Mouse (Mus musculus): ENCODE measurements around the gene Btnl2. TPM values are rescaled to one million over a fixed set of nuclear protein-coding genes. Genes with fewer than 3 reads are reported as not detected.

Gene Btnl2
- 1 to 10 TPM; 3.3 to 3.8 TPM for total RNA-seq (2023)

DNA sequence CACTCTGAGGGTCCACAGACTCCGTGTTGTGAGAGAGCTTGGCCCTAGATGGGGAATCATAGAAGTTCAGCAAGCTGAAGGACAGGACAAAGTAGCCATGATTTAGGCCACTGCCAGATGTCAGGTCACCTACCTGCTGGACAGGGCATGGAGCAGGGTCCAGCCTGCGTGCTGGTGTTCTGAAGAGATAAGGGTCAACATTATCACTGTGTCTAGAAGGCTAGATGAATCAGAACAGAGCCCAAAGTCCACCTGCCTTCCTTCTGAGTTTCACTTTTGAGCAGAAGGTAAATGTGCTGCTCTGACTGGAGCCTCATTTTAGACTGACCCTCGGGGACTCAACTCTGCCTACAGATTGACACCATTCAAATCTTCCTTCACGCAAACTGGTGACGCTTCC lies at the start of gene Btnl2:
Gene Btnl2 (plus strand): TSS at position 284 of the 400 bp plus-strand sequence.

DNA sequence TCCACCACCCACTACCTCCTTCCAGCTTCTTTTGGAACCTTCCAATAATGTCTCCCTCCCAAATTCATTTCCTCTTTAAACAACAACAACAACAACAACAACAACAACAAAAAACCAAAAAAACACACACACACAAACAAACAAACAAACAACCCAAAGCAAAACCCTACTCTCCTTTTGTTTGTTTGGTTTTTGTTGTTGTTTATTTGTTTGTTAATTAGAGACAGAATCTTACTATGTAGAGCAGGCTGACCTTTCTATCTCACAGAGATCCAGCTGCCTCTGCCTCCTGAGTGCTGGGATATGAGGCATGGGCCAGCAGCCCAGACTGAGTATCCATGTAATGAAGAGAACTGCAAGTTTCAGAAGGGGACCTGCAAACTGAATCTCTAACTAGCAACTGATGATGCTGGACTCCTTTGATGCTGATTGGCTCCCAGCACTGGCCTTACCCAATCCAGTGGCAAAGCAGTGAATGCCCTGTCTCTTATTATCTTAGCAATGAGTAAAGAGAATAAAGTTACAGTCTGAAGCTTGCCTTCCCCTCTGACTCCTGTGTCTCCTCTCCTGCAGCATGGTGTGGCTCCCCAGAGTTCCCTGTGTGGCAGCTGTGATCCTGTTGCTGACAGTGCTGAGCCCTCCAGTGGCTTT lies 49.1 kb upstream of the Btnl2 start, which contains the start of gene H2-Eb1:
Gene H2-Eb1 (plus strand): TSS at position 488 of the 651 bp plus-strand sequence.

DNA sequence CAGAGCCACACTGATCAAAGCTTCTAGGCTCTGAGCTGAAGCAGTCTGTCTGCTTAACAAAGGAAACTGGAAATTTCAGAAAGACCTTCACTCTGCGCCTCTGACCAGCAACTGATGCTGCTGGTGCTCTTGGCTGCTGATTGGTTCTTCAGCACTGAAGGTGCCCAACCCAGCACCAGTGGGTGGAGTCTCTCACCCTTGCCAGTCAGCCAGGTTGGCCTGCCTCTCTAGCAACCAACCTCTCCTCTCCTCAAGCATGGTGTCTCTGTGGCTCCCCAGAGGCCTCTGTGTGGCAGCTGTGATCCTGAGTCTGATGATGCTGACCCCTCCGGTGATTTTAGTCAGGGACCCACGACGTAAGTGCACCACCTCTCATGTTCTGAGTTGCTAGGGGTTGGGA lies 29.2 kb upstream of the Btnl2 start, which contains the start of gene H2-Eb2:
Gene H2-Eb2 (plus strand): TSS at position 230 of the 400 bp plus-strand sequence.

DNA sequence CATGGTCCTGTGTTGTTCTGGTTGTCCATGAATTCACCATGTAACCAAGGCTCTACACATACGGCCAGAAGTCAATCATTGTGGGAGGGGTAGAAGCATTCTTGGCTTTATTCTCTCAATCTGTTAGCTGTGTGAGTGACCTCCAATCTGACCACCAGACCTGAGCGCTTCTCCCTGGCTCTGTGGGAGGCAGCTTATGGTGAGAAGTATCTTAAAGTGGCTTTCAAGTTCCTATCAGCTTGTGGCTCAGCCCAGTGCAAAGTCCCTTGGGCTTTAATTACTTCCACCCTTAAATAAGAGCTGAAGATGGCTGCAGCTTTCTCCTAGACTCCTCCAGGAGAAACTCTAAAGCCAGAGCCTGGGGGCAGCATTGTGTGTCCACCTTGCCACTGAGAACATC lies 22.2 kb downstream of the Btnl2 start, which contains the start of gene Btnl1:
Gene Btnl1 (plus strand): TSS at position 286 of the 400 bp plus-strand sequence.

DNA sequence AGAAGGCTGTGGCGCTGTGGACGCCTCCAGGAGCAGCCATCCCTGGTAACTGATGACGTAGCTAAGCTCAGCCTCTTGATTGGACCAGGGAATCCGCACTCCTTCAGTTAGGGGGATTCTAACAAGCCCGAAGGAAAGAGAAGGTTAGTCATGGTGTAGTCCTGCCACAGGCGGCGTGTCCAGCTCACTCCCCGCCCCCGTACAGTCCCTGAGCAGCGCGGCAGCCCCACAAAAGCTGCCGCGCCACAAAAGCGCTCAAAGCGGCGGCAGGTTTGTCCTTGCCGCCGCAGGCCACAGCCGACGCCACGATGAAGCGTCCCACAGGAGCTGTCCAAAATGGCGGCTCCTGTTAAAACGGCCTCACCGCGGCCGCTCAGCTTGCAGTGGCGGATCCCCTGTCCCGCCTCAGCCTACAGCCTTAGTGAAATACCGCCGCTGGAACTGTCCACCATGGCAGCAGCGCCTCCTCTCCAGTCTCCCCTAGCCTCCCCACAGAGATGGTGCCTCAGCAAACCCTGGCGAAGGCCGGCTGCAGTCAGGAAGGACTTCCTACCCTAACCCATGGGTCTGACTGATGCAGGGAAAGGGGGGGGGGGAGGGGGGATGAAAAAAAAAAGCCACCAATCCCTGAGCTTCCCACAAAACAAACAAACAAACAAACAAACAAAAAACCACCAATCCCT lies 44.2 kb downstream of the Btnl2 start, which contains the start of gene BC051142:
Gene BC051142 (plus strand): TSS at position 110 of the 683 bp plus-strand sequence.

Other genes starting within 250 kb of the Btnl2 start
- 100 to 1,000 TPM; 345 to 355 TPM for gene H2-DMa, start 235.3 kb upstream of the Btnl2 start, total RNA-seq (2023)
- gene Brd2, start 232.2 kb upstream of the Btnl2 start, total RNA-seq (2023), result 100 to 1,000 TPM; 367 to 380 TPM
- 10 to 100 TPM; 88.6 to 96.9 TPM for gene H2-DMb2, start 211.5 kb upstream of the Btnl2 start, total RNA-seq (2023)
- 100 to 1,000 TPM; 301 to 308 TPM for gene H2-DMb1, start 201.8 kb upstream of the Btnl2 start, total RNA-seq (2023)
- 10 to 100 TPM; 93.6 to 93.9 TPM for gene Tap1, start 167.3 kb upstream of the Btnl2 start, total RNA-seq (2023)
- 100 to 1,000 TPM in 1 of 2 experiments, 10 to 100 TPM in 1; 88.7 to 100 TPM for gene Psmb9, start 167.1 kb upstream of the Btnl2 start, total RNA-seq (2023)
- gene Psmb8, start 157.1 kb upstream of the Btnl2 start, total RNA-seq (2023), result 100 to 1,000 TPM; 199 to 211 TPM
- 10 to 100 TPM; 71.7 to 73.7 TPM for gene Tap2, start 151.3 kb upstream of the Btnl2 start, total RNA-seq (2023)
- gene H2-Ob, start 115.9 kb upstream of the Btnl2 start, total RNA-seq (2023), result 10 to 100 TPM; 17.9 to 22.0 TPM
- 1,000 to 10,000 TPM; 2,645 to 2,891 TPM for gene H2-Ab1, start 97.1 kb upstream of the Btnl2 start, total RNA-seq (2023)
- gene H2-Aa, start 67.0 kb upstream of the Btnl2 start, total RNA-seq (2023), result 1,000 to 10,000 TPM; 2,348 to 2,964 TPM
- 1,000 to 10,000 TPM; 1,510 to 1,965 TPM for gene H2-Eb1, start 49.0 kb upstream of the Btnl2 start, total RNA-seq (2023)
- 1 to 10 TPM; 2.3 TPM for gene H2-Eb2, start 29.2 kb upstream of the Btnl2 start, total RNA-seq (2023)
- under 1 TPM; 0.45 to 0.58 TPM for gene Btnl1, start 22.3 kb downstream of the Btnl2 start, total RNA-seq (2023)
- 1 to 10 TPM in 1 of 2 experiments, not detected in 1; 1.3 TPM for gene BC051142, start 44.0 kb downstream of the Btnl2 start, total RNA-seq (2023)
- gene Btnl4, start 122.5 kb downstream of the Btnl2 start, total RNA-seq (2023), result 1 to 10 TPM; 2.7 to 3.6 TPM
- gene Btnl6, start 162.5 kb downstream of the Btnl2 start, total RNA-seq (2023), result 1 to 10 TPM; 2.4 to 2.8 TPM
- 1 to 10 TPM; 1.2 to 1.4 TPM for gene Notch4, start 209.4 kb downstream of the Btnl2 start, total RNA-seq (2023)
- gene Gpsm3, start 235.0 kb downstream of the Btnl2 start, total RNA-seq (2023), result 100 to 1,000 TPM; 180 to 199 TPM
- gene Pbx2, start 236.4 kb downstream of the Btnl2 start, total RNA-seq (2023), result 10 to 100 TPM; 54.3 to 59.8 TPM
- 1 to 10 TPM; 3.5 to 4.1 TPM for gene Ager, start 243.0 kb downstream of the Btnl2 start, total RNA-seq (2023)
- gene Rnf5, start 248.9 kb downstream of the Btnl2 start, total RNA-seq (2023), result 10 to 100 TPM; 41.0 to 43.3 TPM
- 10 to 100 TPM; 53.8 to 60.2 TPM for gene Agpat1, start 249.4 kb downstream of the Btnl2 start, total RNA-seq (2023)